Mouse (Mus musculus) v-Abl transformed pro-B cells (cell line): ENCODE results near the gene Rbmy.
"Not testable (repeated sequence)": the region's sequence is repeated elsewhere in the genome, so short reads cannot be mapped to it uniquely, and the experiment has no call there.

Experiments
- in situ Hi-C, 2 experiments: fragments of 400-800 bp; cut with MboI; formaldehyde crosslinking; loops; one replicate each; pipeline ENCODE4 v1.15.1; 2025; ENCODE audit not compliant: unreplicated experiment in 2 of 2

Gene Rbmy

DNA sequence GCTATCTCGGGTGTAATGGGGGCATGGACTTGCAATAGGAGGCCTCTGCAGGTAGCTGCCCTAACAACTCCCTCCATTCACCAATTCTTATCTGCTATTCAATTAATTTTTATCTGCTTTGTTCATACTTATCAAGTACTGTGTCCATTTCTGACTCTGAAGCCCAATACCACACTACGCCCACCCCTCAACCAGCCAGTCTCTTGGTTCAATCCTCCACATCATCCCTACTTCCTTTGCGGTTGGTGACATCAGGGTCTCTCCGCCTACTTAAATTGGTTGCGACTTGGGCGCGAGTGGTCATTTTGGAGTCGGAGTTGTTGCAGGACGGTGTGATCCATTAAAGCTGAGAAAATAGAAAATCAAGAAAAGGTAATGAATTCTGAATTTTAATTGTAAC, at the start of gene Rbmy, which contains the start of gene Gm10256:
Gene Rbmy, plus strand, starts transcription at position 301 of the 400 bp plus-strand sequence.
Gene Gm10256, plus strand, starts transcription at position 320 of the 400 bp plus-strand sequence.
- in situ Hi-C loops = not testable (repeated sequence)

- in situ Hi-C loops = not testable (repeated sequence)
Measured at GRCm38 (mm10) chrY:2796105-2796504, 34.4 kb upstream of the Rbmy start, which contains the start of gene Gm4064. Gm4064 (minus strand) TSS chrY:2796205.
